Mouse (Mus musculus) common myeloid progenitor, adult 5-6 weeks (primary cell): ENCODE measurements at regions not wholly inside any gene's neighbourhood (a gene's known extent, or its start where the extent isn't known, plus 50 kb on each side); places are given as distances from the start of the nearest gene placed in this dataset.

Experiments used
- ATAC-seq: replicated peaks from 2 replicates; pipeline ENCODE4 v1.8.0; 2016; ENCODE audit warnings: low read depth, mild to moderate bottlenecking, moderate TSS enrichment, inconsistent platforms; ENCODE audit not compliant: poor library complexity, severe bottlenecking

DNA sequence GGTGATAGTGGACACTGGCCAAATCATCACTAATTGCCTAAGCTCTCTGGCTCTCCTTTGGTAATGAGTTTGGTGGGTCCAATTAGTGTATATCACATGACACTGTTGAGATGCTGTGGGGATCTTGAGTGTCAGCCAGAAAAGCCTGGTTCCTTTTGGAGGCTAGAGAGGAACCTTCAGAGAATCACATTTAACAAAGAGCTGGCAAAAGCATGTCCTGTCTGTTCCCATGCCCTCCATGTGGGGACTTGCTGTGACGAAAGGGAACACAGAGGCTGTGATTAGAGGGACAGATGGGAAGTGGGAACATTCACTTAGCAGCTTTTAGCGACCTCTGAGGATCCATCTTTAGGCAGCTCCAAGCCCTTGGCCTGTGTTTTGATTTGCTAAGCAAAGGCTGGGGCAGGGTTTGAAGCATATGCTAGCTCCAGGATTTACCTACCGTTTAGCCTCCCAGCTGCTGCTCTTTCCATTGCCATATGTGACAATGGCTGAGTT, 407.4 kb upstream of the Lmcd1 start:
- ATAC-seq: no peak

DNA sequence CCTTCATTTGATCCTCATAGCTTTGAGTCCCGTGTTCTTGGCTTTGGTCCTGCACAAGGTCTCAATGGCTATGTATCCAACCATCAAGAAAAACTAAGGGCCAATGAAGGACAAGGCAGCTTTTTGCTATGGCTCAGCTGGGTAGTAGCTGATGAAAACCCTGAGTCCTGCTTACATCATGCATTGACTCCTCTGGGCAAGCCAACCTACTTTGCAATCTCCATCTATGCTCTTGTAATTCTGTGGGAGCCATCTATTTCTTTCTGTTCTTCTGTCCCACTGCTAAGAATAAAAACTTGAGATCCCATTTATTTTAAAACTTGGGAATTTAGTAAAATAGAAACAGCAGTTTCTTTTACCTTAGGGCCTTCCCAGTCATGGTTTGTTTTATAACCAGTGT, 391.0 kb upstream of the Lmcd1 start:
- no peak for ATAC-seq

DNA sequence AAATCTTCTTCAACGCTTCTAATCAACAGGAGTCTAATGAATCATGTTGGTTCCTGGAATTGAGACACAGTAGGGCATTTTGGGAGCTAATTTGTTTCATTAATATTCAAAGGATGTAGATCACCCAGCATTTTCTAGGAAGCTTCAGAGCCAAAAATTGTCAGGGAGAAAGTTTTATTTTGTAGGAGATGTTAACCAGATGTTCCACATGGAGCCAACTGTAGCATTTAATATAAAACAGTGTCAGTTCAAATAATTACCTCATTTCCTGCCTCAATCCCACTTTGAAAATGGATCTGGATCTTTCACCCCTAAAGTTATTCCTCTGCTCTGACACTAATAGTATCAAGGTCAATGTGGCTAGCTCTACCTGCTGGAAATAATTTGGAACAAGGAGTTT, 389.6 kb upstream of the Lmcd1 start:
- no peak for ATAC-seq

DNA sequence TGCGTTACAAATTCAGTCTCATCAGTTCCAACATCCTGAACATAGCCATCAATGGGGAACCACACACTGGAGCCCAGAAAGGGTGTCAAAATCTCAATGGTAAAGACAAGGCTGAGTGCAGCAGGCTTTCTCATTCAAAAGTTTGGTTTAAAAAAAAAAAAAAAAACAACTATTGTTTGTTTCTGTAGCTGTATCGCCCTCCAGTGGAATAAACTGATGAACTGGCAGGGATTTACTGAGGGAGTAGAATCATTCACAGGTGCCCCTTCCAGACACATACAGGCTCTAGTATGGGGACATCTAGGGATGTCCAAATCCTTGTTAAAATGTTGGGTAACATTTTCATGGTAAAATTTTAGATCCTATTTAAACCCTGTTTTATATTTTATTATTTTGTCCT, 361.6 kb upstream of the Lmcd1 start:
- no peak for ATAC-seq

DNA sequence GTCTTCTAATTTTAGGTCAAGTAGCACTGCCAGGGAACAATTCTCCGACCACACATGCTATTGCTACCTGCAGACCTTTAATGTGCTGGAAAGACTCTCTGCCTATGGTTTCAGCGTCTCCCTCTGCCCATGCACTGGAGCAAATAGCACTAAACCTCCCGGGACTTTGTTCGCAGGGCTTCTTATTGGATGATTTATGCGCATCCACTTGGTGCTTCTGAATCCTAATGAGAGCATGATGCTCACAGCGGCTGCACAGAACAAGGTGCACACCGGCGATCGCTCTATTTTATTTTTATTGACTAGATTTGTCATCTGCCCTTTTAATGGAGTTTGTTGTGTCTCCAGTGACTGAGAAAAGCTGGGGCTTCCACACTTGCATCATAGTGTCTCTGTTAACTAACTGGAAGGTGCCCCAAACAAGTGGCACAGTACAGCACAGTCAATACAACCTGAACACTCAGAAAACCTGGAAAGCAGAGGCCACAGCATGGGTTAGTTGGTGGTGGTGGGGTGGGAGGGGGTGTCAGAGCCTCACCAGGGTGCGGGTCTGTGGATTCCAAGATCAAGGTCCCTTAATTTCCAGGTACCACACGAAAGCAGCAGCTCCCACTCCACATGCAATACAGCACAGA, 359.7 kb upstream of the Lmcd1 start:
- no peak for ATAC-seq

DNA sequence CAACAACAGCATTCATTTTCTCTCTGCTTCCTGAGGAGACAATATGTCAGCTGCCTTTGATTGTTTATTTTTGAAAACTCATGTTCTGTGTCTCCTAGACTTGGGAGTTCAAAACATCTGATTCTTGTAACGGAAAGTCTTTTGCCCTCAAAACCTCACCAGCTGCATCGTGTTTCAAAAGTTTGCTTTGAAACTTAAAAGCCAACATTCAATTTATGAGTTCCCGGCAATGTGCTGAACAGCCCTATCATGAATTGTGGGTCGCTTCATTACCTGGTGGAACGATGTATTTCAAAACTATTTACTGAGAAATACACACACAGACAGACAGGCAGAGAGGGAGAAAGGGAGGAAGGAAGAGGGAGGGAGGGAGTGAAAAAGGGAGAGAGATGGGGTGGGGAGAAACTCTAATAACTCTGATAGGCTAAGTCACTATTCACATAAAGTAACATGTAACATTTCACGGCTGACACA, 356.3 kb upstream of the Lmcd1 start:
- no peak for ATAC-seq

DNA sequence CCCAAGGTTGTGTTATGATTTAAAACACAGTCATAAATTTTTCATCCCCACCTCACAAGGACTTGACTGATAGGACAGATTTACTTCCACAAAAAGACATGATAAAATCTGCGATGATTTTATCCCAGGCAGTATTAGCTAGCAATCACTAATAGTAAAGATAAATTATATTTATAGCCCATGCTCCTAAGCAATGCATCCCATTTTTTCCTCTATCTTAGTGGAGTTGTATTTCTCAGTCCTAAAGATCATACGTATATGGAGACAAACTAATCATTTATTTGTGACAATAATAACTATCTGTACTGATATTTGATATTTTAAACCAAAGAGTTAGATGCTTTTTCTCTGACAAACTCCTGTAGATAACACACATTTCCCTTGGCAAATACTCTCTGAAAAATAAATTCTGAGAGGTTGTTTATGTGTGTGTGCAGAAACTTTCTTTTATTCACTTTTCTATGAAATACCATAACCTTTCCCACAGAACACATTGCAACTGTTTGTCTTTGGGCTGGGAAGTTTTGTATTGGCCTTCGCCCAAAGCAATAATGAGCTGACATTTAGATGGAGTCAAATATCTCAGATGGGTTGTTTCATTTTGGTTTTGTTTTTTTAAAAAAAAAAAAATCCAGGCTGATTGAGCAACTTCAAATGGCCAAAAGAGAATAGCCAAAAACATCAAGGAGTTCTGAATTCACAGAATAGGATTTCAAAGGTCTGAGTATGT, 355.5 kb upstream of the Lmcd1 start:
- ATAC-seq: no peak

DNA sequence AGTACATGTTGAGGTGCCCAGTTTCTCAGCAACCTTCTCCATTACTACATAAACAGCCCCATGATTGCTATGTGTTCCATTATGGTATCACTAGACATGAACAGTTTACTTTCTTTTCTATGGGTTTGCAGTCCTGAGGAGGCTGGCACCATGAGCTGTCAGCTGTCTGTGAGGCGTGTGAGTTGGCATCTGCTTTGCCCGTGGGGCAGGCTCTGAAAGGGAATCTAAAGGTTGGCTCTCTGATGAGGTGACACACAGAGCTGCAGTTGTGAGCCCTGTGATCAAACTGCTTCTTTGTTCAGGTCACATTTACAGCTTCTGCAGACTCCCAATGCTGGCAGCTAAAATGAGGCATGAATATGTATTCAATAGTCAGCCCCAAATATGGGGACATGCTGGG, 341.0 kb upstream of the Lmcd1 start:
- ATAC-seq: no peak

DNA sequence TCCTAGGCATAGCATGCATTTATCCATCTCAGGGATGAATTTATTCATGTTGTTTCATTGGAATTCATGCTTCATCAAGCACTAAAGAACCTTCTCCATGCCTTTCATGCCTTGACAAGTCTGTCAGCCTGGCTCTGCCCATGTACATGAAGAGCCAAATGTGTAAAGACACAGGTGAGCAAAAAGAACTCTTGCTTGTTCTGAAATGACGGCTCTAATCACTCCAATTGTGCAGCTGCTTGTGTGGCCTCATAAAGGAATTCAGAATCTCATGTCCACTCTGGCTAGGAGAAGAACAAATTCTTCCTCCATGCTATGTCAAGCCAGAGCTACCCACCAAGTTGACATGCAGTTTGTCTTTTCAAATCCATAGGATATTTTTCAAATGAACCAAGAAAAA, 319.2 kb upstream of the Lmcd1 start:
- no peak for ATAC-seq

DNA sequence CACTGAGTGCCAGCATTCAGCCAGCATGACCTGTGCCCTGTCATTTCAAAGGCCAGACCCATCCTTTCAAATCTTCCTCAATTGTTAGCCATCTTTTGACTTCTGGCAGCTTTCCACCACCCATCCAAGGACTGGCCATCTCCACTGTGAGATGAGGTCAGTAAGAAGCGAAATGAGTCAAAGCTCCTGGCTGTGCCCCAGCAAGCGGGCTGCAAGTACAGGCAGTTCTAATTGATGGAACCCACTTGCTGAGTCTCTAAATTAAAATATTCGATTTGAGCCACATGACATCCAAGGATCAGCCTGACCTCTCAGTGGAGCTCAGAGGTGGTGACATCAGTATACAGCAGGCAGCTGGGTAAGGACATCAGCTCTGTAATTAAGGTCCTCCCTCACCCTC, 307.8 kb upstream of the Lmcd1 start:
- ATAC-seq: no peak

DNA sequence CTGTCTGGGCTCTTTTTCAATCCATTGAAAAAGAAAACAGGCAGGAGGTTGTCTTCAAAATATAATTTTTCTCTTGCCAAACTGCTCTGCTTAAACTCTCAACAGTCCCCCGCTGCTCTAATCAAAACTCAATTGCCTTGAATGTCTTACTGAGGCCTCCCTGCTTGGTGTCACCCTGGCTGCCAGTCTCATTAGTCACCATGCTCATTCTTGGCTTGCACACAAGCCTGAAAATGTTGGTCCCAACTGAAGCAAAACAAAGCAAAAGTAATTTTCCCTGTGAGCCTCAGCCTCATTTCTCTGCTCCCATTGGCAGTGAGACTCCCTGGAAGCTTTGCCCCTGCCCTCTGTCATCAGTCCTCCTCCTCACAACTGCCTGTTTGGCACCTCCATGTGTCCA, 288.1 kb upstream of the Lmcd1 start:
- no peak for ATAC-seq

DNA sequence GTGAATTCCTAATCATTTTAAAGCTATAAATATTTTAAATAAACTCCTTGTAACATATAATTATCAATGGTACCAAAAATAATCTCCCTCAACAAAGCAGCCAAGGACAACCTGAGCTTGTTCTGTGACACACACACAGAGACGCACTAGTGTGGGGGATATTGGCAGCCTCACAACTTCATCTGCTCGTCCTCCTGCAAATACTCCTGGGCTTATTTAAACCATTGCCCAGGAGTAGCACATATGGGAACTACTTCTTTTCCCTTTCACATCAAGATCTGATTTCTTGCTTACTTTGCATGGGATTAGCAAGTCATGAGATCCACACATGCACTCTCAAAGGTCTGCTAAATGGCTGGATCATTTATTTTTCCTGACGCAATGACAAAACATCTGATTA, 277.7 kb upstream of the Lmcd1 start:
- ATAC-seq: no peak

DNA sequence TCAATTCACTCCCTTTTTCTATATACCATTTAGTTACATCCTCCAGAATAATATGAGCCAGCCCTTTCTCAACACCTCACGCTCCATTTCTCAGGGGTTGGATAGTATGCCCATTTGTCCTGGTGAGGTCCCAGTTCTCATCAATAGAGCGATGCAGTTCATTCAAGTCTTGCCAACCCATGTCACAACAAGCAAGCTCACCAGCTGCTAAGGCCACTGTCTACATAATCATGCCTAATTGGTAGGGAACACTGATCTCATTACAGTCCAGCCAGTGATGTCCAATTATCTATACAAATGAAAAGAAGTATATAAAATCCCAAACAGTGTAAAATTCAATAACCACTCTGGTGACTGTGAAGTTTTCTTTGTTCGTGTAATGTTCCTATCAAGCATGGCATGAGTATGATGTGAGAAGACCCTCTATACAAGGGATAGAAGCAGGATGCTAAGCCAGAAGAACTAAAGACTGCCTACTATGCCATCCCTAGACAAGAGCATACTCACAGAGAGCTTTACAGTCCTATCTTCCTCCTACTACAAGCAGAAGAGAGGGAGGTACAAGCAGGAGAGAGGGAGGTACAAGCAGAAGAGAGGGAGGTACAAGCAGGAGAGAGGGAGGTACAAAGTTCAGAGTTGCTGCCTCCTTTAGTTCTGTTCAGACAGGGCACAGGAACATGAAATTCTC, 269.6 kb upstream of the Lmcd1 start:
- ATAC-seq: no peak

DNA sequence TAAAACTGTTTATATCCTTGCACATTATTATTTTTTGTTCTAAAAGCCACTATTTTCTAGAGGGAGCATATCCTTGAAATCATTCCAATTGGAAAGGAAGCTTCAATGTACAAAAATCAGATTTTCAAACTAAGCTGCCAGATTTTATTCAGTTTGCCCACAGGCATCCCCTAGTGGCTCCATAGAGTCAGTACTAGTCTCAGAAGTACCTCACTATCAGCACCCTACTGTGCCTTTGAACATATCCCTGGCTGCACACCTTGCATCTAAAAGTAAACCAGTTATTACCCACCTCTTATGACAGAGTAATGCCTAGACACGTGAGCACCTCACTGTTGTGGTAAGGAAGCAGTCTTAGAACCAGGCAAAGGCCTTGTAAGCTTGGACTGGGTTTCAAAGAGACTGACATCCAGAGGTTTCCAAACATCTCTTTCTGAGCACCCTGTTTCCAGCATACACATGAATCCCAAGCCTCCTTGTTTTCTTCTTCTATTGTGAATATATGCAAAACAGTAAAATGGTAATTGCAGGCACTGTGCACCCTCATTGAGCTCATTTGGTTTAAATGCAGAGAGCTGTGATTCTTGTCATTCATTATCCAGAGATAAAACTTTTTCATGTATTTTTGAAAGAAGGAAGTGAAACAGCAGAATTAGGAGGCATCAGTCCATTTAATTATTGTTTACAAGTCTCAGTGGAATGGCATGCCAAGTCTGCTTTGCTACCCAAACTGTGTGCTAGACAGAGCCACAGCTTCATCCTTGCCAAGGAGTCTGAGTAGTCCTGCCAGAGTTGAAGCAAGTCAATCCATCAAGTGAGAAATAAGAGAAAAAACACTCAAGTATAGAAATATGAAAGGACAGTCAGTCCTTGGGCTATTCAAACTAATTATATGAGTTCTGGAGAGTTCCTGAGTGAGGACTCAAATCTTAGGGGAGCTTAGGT, 247.0 kb upstream of the Lmcd1 start:
- no peak for ATAC-seq

DNA sequence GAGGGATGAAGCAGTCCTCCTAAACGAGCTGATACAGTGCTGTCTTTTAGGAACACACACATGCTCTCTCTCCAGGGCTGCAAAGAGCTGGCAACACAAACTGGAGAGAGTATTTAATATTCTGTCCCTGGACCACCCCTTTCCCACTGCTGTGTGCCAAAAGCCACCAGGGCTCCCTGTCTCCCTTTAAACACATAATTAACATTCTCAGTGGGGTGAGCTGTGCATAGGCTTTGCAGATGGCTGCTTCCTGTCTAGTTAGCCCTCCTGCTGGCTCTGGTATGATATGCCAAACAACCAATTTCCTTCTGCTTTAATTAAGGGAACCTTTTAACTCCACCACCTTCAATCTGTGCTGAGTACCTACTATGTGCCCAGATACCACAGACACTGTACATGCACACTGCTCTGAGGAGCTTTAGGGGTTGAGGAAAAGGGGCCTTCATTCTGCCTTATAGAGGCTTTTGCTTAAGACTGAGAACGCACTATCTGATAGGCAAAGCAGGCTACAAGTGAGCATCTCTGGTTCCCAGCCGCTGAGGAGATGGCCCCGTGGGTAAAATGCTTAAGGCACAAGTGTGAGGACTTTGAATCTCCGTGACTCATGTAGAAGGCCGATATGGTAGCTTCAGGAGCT, 222.9 kb upstream of the Lmcd1 start:
- ATAC-seq: no peak

DNA sequence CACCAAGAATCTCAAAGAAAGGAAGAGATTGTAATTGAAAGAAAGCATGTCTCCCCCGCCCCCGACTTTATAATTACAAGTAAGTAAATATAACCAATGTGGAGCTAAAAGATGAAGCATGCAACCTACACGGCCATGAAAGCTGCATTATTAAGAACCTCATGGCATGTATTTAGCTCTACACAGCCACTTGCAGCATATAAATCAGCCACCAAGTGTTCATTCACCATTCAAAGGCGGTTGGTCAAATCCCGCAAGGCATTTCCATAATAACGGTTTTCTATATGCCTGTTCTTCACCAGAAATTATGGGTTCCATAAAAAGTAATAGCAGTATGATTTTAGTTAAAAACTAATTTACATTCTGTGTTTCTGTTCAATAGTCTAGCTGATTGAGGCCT, 221.4 kb upstream of the Lmcd1 start:
- no peak for ATAC-seq

DNA sequence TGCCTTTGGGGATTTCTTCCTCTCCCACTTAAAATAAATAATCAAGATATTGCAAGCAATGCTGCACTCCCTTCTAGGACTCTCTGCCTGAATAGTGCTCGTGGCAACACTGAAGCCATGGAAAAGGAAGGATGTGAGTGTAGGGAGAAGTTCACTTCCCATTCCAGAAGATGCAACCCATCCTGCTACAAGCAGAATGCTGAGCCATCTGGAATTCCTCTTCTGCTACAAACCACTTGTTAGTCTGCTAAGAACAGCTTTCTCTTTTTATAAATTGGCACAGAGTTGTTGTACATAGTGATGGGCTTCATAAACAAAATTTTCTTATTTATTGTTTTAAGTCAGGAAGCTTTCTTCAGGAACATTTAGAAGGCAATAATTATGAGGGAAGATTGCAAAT, 215.7 kb upstream of the Lmcd1 start:
- ATAC-seq: no peak

DNA sequence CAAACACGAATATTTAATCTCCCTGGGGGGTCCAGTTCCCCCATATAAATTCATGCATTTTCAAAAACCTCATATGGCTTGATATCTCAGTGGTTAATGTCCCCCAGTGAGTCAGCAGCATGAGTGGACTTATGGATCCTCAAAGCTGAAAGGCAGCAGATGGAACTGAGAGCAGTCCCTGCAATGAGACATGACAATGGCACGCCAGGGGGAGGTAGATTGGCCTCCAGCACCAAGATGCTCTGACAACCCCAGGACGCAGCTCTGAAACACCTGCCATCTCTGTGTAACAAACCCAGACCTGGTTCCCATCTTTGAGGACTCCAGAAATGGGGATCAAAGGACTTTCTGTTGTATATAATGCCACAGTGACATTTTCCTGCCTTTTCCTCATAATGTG, 210.6 kb upstream of the Lmcd1 start:
- ATAC-seq: no peak

DNA sequence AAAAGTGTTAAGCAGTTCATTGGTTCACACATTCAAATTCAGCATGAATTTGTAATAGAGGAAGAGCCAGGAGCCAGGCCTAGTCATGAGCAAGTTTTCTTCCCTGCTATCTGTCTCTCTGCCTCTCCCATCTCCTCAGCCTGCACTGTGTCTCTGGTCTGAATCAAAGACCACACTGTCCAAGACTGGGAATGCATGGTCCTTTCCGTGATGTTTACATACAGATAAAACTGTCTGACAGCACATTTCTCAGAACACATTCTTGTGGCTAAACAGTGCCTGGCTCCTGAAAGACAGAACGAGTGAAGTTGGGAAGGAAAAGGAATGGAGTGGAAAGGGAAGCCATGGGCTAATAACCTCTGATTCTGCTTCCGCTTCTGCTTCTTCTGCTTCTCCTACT, 183.0 kb upstream of the Lmcd1 start:
- no peak for ATAC-seq
